Mouse (Mus musculus) yolk sac, embryonic 10.5 days (tissue): ENCODE results near the gene Grin2b.

Experiments used
- DNase-seq: peaks from one replicate; pipeline ENCODE4 v3.0.0-alpha.2; 2017; ENCODE audit warnings: low spot score

Gene Grin2b

GRCm38 (mm10) chr6:136100241-136100640 lies 73.1 kb downstream of the Grin2b start:
- no peak for DNase-seq

- DNase-seq: no peak
These were observed 77.0 kb downstream of the Grin2b start for GRCm38 (mm10) chr6:136096269-136096668.

GRCm38 (mm10) chr6:136079991-136080734 lies 93.1 kb downstream of the Grin2b start:
- DNase-seq: no peak

GRCm38 (mm10) chr6:136072326-136073054 lies 100.8 kb downstream of the Grin2b start:
- no peak for DNase-seq

- DNase-seq: no peak
These were observed 103.2 kb downstream of the Grin2b start for GRCm38 (mm10) chr6:136070101-136070500.

GRCm38 (mm10) chr6:136053346-136053745 lies 120.0 kb downstream of the Grin2b start:
- DNase-seq: no peak

GRCm38 (mm10) chr6:136050346-136050745 lies 123.0 kb downstream of the Grin2b start:
- DNase-seq: no peak

- DNase-seq: no peak
These were observed 125.2 kb downstream of the Grin2b start for GRCm38 (mm10) chr6:136048084-136048483.

GRCm38 (mm10) chr6:136046091-136046490 lies 127.2 kb downstream of the Grin2b start:
- no peak for DNase-seq

GRCm38 (mm10) chr6:136044461-136044860 lies 128.8 kb downstream of the Grin2b start:
- no peak for DNase-seq

GRCm38 (mm10) chr6:136042375-136042774 lies 130.9 kb downstream of the Grin2b start:
- no peak for DNase-seq

- no peak for DNase-seq
These were observed 131.5 kb downstream of the Grin2b start for GRCm38 (mm10) chr6:136041821-136042220.

GRCm38 (mm10) chr6:136040931-136041330 lies 132.4 kb downstream of the Grin2b start:
- DNase-seq: no peak

GRCm38 (mm10) chr6:136029235-136029939 lies 143.9 kb downstream of the Grin2b start:
- no peak for DNase-seq

GRCm38 (mm10) chr6:136026936-136027335 lies 146.4 kb downstream of the Grin2b start:
- no peak for DNase-seq

GRCm38 (mm10) chr6:136025801-136026200 lies 147.5 kb downstream of the Grin2b start:
- no peak for DNase-seq

GRCm38 (mm10) chr6:136020460-136020859 lies 152.9 kb downstream of the Grin2b start:
- DNase-seq: no peak

- DNase-seq: no peak
These were observed 154.3 kb downstream of the Grin2b start for GRCm38 (mm10) chr6:136018962-136019361.

- DNase-seq: no peak
These were observed 159.5 kb downstream of the Grin2b start for GRCm38 (mm10) chr6:136013556-136014380.

- no peak for DNase-seq
These were observed 161.8 kb downstream of the Grin2b start for GRCm38 (mm10) chr6:136011533-136011932.

- DNase-seq: no peak
These were observed 162.3 kb downstream of the Grin2b start for GRCm38 (mm10) chr6:136011038-136011311.
